Comparison of ENCODE assay signal across 25 mouse cellular contexts in the genomic region with DNA sequence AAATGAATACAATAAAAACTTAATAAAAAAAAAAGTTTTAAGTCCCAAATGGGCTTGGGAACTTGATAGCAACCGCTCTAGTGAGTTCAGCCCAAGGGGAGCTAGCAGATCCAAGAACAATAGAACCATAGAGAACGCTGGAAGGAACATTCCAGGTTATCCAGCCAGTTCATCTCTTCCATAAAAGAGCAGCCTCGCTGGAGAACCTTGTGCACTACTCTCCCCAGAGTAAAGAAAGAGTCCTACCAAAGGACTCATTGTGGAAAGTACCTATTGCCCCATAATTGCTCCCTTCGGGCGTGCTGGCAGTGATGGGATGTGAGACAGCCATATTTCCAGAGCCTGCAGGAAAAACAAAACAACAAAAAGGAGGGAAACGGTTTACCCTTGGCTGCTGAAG.
DNase-seq lines count a peak whose midpoint lies in the region; TF ChIP-seq lines count a peak whose summit lies in the region.
"Had no signal": no experiment of that assay in that cellular context is flagged by ENCODE, and none has a peak within 500 bp of the region (broad histone marks: within the 10 kb centered on the region; RNA-seq: fewer than 3 reads in every experiment).

No protein-coding gene starts in this region.

- no peak overlapping the region for H3K27ac ChIP-seq in heart, adult 2 months
- H3K27ac ChIP-seq in layer of hippocampus, adult 2 months, result peak overlapping the region; percentile 94
- H3K27ac ChIP-seq: embryonic facial prominence, embryonic 12.5 days; forebrain, embryonic 10.5 days; forebrain, embryonic 15.5 days; hindbrain, embryonic 12.5 days; hindbrain, postnatal 0 days; intestine, embryonic 15.5 days; limb, embryonic 10.5 days; limb, embryonic 15.5 days; liver, embryonic 13.5 days had no signal

- DNase-seq in heart, adult 11 months, result peak; percentile 88
- no peak for DNase-seq in heart, adult 2 months
- no peak for DNase-seq in layer of hippocampus, adult 2 months (ENCODE audit: low spot score in 2 of 2)
- DNase-seq in layer of hippocampus, adult 8-10 months (ENCODE audit: low spot score in 2 of 2), result no peak
- peak; percentile 67 for DNase-seq in gonadal fat pad, adult 2 months (ENCODE audit: low read depth)
- no peak for DNase-seq in thymus, postnatal 10 days (ENCODE audit: low spot score in 2 of 2)
- no peak for DNase-seq in urinary bladder, postnatal 25 days (ENCODE audit: low spot score)
- DNase-seq: cerebellum, adult 8-10 months; cerebellum, postnatal 25 days; heart, postnatal 36 days; kidney, postnatal 10 days; liver, embryonic 13.5 days; lung, adult 2 months; lung, postnatal 14 days; midbrain, embryonic 14.5 days; thymus, adult 18-20 months; thymus, postnatal 36 days had no signal

- H3K79me2 ChIP-seq in heart, adult 2 months (replicated peaks; ENCODE audit: control insufficient read depth, insufficient read depth, low read length), result no peaks in the 10 kb centered on the region

- intact Hi-C loops in heart, adult 2 months (cut with DNase I), result no loop called here

- no peak for TF ChIP-seq EP300 in heart, adult 2 months (IDR thresholded peaks at IDR 0.05; ENCODE audit: insufficient read depth, low read depth, low read length)

- TF ChIP-seq CTCF in heart, adult 2 months (IDR thresholded peaks at IDR 0.05), result no peak
- TF ChIP-seq CTCF in layer of hippocampus, adult 2 months (conservative IDR thresholded peaks at IDR 0.05), result no peak

- H3K27me3 ChIP-seq in heart, adult 2 months (ENCODE audit: control insufficient read depth, insufficient read depth, low read length), result no peaks in the 10 kb centered on the region
- H3K27me3 ChIP-seq: embryonic facial prominence, embryonic 12.5 days; forebrain, embryonic 15.5 days; hindbrain, embryonic 12.5 days; intestine, embryonic 15.5 days; limb, embryonic 15.5 days; liver, embryonic 13.5 days had no signal

- no peak for TF ChIP-seq POLR2A in heart, adult 2 months (IDR thresholded peaks at IDR 0.05; ENCODE audit: insufficient read depth, low read depth, low read length)

- no peak overlapping the region for H3K9ac ChIP-seq in heart, adult 2 months (ENCODE audit: low read depth, low read length)
- H3K9ac ChIP-seq: embryonic facial prominence, embryonic 12.5 days; forebrain, embryonic 15.5 days; hindbrain, embryonic 12.5 days; intestine, embryonic 15.5 days; limb, embryonic 15.5 days; liver, embryonic 13.5 days had no signal

- peaks cover 8% of the 10 kb centered on the region for H3K4me1 ChIP-seq in heart, adult 2 months (ENCODE audit: control insufficient read depth, insufficient read depth, low read length)
- H3K4me1 ChIP-seq: embryonic facial prominence, embryonic 12.5 days; forebrain, embryonic 10.5 days; forebrain, embryonic 15.5 days; hindbrain, embryonic 12.5 days; intestine, embryonic 15.5 days; limb, embryonic 10.5 days; limb, embryonic 15.5 days had no signal

- WGBS in heart, adult 2 months, result 69% methylated on average over 6 of the region's 6 CpGs

- H3K36me3 ChIP-seq in heart, adult 2 months (ENCODE audit: control insufficient read depth, insufficient read depth, low read length), result peaks cover 2% of the 10 kb centered on the region
- H3K36me3 ChIP-seq: embryonic facial prominence, embryonic 12.5 days; forebrain, embryonic 10.5 days; forebrain, embryonic 15.5 days; hindbrain, embryonic 12.5 days; intestine, embryonic 15.5 days; limb, embryonic 10.5 days; limb, embryonic 15.5 days; liver, embryonic 13.5 days had no signal

- no peak overlapping the region for H3K4me3 ChIP-seq in heart, adult 2 months
- no peak overlapping the region for H3K4me3 ChIP-seq in layer of hippocampus, adult 2 months
- H3K4me3 ChIP-seq: embryonic facial prominence, embryonic 12.5 days; forebrain, embryonic 10.5 days; forebrain, embryonic 15.5 days; hindbrain, embryonic 12.5 days; intestine, embryonic 15.5 days; limb, embryonic 10.5 days; limb, embryonic 15.5 days; liver, embryonic 13.5 days had no signal

Comparison
In these comparisons a context has a peak if more than half of its experiments do, and no peak if none do; other contexts are left out.
1. DNase-seq: peak in heart, adult 11 months (single experiment) and gonadal fat pad, adult 2 months (single experiment); none in heart, adult 2 months (0 of 2), layer of hippocampus, adult 2 months (0 of 2), layer of hippocampus, adult 8-10 months (0 of 2), thymus, postnatal 10 days (0 of 2) and urinary bladder, postnatal 25 days (single experiment).